Mouse (Mus musculus): ENCODE measurements around the gene Synj1. TPM values are rescaled to one million over a fixed set of nuclear protein-coding genes. Genes with fewer than 3 reads are reported as not detected.

Gene Synj1
- total and polyA plus RNA-seq, 2 experiments from 2014 or later: 50.5 to 58.1 TPM

GRCm38 (mm10) chr16:91029901-91030300, 18.8 kb upstream of the Synj1 start:
- Histone ChIP-seq H3K36me3 (ENCODE audit: insufficient read depth, low read length) (peaks cover 77% of the 10 kb centered on the region), H3K4me1 (ENCODE audit: insufficient read depth, low read length) (no peaks in the 10 kb centered on the region), H3K27ac (no peak overlapping the region), H3K9me3 (ENCODE audit: low read length) (no peaks in the 10 kb centered on the region), H3K4me2 (ENCODE audit: low read depth, low read length) (no peak overlapping the region), H3K9ac (replicated peaks; ENCODE audit: low read length) (no peak overlapping the region), H3K4me3 (ENCODE audit: low read length) (no peak overlapping the region), H3K27me3 (ENCODE audit: insufficient read depth, low read length) (no peaks in the 10 kb centered on the region)
- ATAC-seq (no peak), DNase-seq (ENCODE audit: low spot score) (no peak)
- no peak for TF ChIP-seq CTCF (IDR thresholded peaks at IDR 0.05; ENCODE audit: low read depth)
- WGBS: 88% methylated on average over 2 of the region's 2 CpGs

- H3K27ac ChIP-seq: no peak overlapping the region
- H3K9ac ChIP-seq (replicated peaks; ENCODE audit: low read length): no peak overlapping the region
- no peaks in the 10 kb centered on the region for H3K27me3 ChIP-seq (ENCODE audit: insufficient read depth, low read length)
- no peak for TF ChIP-seq CTCF (IDR thresholded peaks at IDR 0.05; ENCODE audit: low read depth)
- no peaks in the 10 kb centered on the region for H3K4me1 ChIP-seq (ENCODE audit: insufficient read depth, low read length)
- H3K9me3 ChIP-seq (ENCODE audit: low read length): no peaks in the 10 kb centered on the region
- WGBS: 87% methylated on average over 8 of the region's 8 CpGs
- DNase-seq (ENCODE audit: low spot score) (no peak), ATAC-seq (no peak)
- H3K4me2 ChIP-seq (ENCODE audit: low read depth, low read length): no peak overlapping the region
- peaks cover 77% of the 10 kb centered on the region for H3K36me3 ChIP-seq (ENCODE audit: insufficient read depth, low read length)
- H3K4me3 ChIP-seq (ENCODE audit: low read length): no peak overlapping the region
These were observed 18.1 kb upstream of the Synj1 start for GRCm38 (mm10) chr16:91029161-91029743.

GRCm38 (mm10) chr16:91026290-91026689, 15.2 kb upstream of the Synj1 start:
- H3K4me2 ChIP-seq (ENCODE audit: low read depth, low read length): no peak overlapping the region
- 80% methylated on average over 4 of the region's 4 CpGs for WGBS

GRCm38 (mm10) chr16:91023384-91023783, 12.3 kb upstream of the Synj1 start:
- no peak overlapping the region for H3K9ac ChIP-seq (replicated peaks; ENCODE audit: low read length)
- H3K4me2 ChIP-seq (ENCODE audit: low read depth, low read length): no peak overlapping the region
- DNase-seq (ENCODE audit: low spot score): no peak
- ATAC-seq: no peak
- H3K9me3 ChIP-seq (ENCODE audit: low read length): no peaks in the 10 kb centered on the region
- H3K4me3 ChIP-seq (ENCODE audit: low read length): no peak overlapping the region
- H3K36me3 ChIP-seq (ENCODE audit: insufficient read depth, low read length): peaks cover 74% of the 10 kb centered on the region
- WGBS: 81% methylated on average over 1 of the region's 1 CpGs
- peak; percentile 59 for TF ChIP-seq CTCF (IDR thresholded peaks at IDR 0.05; ENCODE audit: low read depth)
- no peak overlapping the region for H3K27ac ChIP-seq
- H3K4me1 ChIP-seq (ENCODE audit: insufficient read depth, low read length): no peaks in the 10 kb centered on the region
- H3K27me3 ChIP-seq (ENCODE audit: insufficient read depth, low read length): no peaks in the 10 kb centered on the region

More at GRCm38 (mm10) chr16:91026290-91026689, 15.2 kb upstream of the Synj1 start:
- H3K9ac ChIP-seq (replicated peaks; ENCODE audit: low read length): no peak overlapping the region
- no peak for ATAC-seq
- TF ChIP-seq CTCF (IDR thresholded peaks at IDR 0.05; ENCODE audit: low read depth): no peak
- no peak for DNase-seq (ENCODE audit: low spot score)
- no peak overlapping the region for H3K4me3 ChIP-seq (ENCODE audit: low read length)
- H3K4me1 ChIP-seq (ENCODE audit: insufficient read depth, low read length): no peaks in the 10 kb centered on the region
- no peaks in the 10 kb centered on the region for H3K9me3 ChIP-seq (ENCODE audit: low read length)
- H3K27ac ChIP-seq: no peak overlapping the region
- no peaks in the 10 kb centered on the region for H3K27me3 ChIP-seq (ENCODE audit: insufficient read depth, low read length)
- peaks cover 70% of the 10 kb centered on the region for H3K36me3 ChIP-seq (ENCODE audit: insufficient read depth, low read length)

- Histone ChIP-seq H3K4me2 (ENCODE audit: low read depth, low read length) (no peak overlapping the region), H3K9ac (replicated peaks; ENCODE audit: low read length) (no peak overlapping the region), H3K27ac (no peak overlapping the region), H3K4me1 (ENCODE audit: insufficient read depth, low read length) (no peaks in the 10 kb centered on the region), H3K4me3 (ENCODE audit: low read length) (no peak overlapping the region), H3K36me3 (ENCODE audit: insufficient read depth, low read length) (peaks cover 72% of the 10 kb centered on the region), H3K9me3 (ENCODE audit: low read length) (no peaks in the 10 kb centered on the region), H3K27me3 (ENCODE audit: insufficient read depth, low read length) (no peaks in the 10 kb centered on the region)
- ATAC-seq: no peak
- no peak for DNase-seq (ENCODE audit: low spot score)
- no peak for TF ChIP-seq CTCF (IDR thresholded peaks at IDR 0.05; ENCODE audit: low read depth)
- 88% methylated on average over 10 of the region's 10 CpGs for WGBS
These were observed 9.9 kb upstream of the Synj1 start for GRCm38 (mm10) chr16:91020842-91021483.

GRCm38 (mm10) chr16:91019476-91019875, 8.4 kb upstream of the Synj1 start:
- TF ChIP-seq CTCF (IDR thresholded peaks at IDR 0.05; ENCODE audit: low read depth): no peak
- Histone ChIP-seq H3K27ac (no peak overlapping the region), H3K27me3 (ENCODE audit: insufficient read depth, low read length) (no peaks in the 10 kb centered on the region), H3K9ac (replicated peaks; ENCODE audit: low read length) (no peak overlapping the region), H3K9me3 (ENCODE audit: low read length) (no peaks in the 10 kb centered on the region), H3K4me1 (ENCODE audit: insufficient read depth, low read length) (no peaks in the 10 kb centered on the region), H3K4me3 (ENCODE audit: low read length) (no peak overlapping the region), H3K36me3 (ENCODE audit: insufficient read depth, low read length) (peaks cover 62% of the 10 kb centered on the region), H3K4me2 (ENCODE audit: low read depth, low read length) (no peak overlapping the region)
- WGBS: 96% methylated on average over 4 of the region's 4 CpGs
- DNase-seq (ENCODE audit: low spot score): no peak
- no peak for ATAC-seq

GRCm38 (mm10) chr16:91015761-91016160, 4.7 kb upstream of the Synj1 start:
- no peak for DNase-seq (ENCODE audit: low spot score)
- no peak overlapping the region for H3K27ac ChIP-seq
- WGBS: 87% methylated on average over 4 of the region's 4 CpGs
- no peaks in the 10 kb centered on the region for H3K4me1 ChIP-seq (ENCODE audit: insufficient read depth, low read length)
- no peak for TF ChIP-seq CTCF (IDR thresholded peaks at IDR 0.05; ENCODE audit: low read depth)
- ATAC-seq: no peak
- H3K36me3 ChIP-seq (ENCODE audit: insufficient read depth, low read length): peaks cover 43% of the 10 kb centered on the region
- no peak overlapping the region for H3K4me2 ChIP-seq (ENCODE audit: low read depth, low read length)
- H3K9ac ChIP-seq (replicated peaks; ENCODE audit: low read length): no peak overlapping the region
- H3K4me3 ChIP-seq (ENCODE audit: low read length): no peak overlapping the region
- no peaks in the 10 kb centered on the region for H3K27me3 ChIP-seq (ENCODE audit: insufficient read depth, low read length)
- no peaks in the 10 kb centered on the region for H3K9me3 ChIP-seq (ENCODE audit: low read length)
